Mouse (Mus musculus) lung, postnatal 0 days (tissue): ENCODE results near the gene Man2b2.

Experiments
- CTCF ChIP-seq: IDR thresholded peaks from 2 replicates; pipeline ENCODE4 v1.5.1; 2016; ENCODE audit warnings: antibody characterized with exemption, mild to moderate bottlenecking
- EP300 ChIP-seq: IDR thresholded peaks from 2 replicates; pipeline ENCODE4 v1.6.1; 2016; ENCODE audit warnings: antibody characterized with exemption, mild to moderate bottlenecking, control low read depth

DNA sequence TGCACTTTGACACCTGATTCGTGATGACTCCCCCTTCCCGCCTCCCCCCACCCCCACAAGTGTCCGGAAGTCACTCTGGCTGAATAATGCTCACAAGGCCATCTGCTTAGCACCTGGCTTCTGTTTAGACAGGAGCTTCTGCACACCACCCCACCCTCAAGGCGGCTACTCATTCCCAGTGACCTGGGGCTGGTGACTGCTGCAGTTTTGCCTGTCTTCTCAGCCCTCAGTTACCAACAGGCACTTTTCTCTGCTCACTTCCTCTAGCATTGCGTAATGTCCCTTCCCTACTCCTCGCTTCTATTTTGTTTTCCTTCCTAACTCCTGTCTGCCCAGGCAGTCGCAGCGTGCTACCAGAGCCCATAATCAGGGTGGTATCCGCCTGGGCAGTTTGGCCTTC lies 38.6 kb downstream of the Man2b2 start:
- TF ChIP-seq CTCF = no peak
- TF ChIP-seq EP300 = no peak
